Mouse (Mus musculus) spleen, adult 2 months (tissue): ENCODE results near the gene Bcar3.

Source experiments
- CTCF ChIP-seq: fragments of 200-500 bp; IDR thresholded peaks from 2 replicates; pipeline ENCODE4 v1.5.1; 2011; ENCODE audit warnings: mild to moderate bottlenecking, inconsistent platforms; ENCODE audit not compliant: insufficient read depth, insufficient read length, insufficient replicate concordance; ENCODE audit errors: extremely low read depth
- POLR2A ChIP-seq: fragments of 200-500 bp; IDR thresholded peaks from 2 replicates; pipeline ENCODE4 v1.6.1; 2011; ENCODE audit warnings: low read depth, low read length, inconsistent platforms

DNA sequence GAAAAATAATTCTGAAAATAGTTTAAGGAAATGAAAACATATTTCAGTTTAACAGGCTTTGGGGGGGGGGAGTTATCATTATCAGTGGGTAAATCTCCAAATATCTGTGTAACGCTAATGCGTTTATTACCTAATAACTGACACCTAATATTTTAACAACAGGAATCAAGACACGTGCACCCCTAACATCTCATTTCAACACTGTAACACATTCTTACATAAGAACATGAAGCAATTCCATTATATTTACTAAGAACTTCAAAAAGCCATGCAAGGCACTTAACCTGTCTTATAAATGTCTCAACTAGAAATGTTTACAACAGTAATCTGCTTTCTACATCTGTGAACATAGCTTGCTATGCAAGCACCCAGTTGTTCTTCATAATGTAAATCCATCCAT is 257.2 kb downstream of the Bcar3 start:
- TF ChIP-seq POLR2A (no peak), CTCF (no peak)
